Mouse (Mus musculus): ENCODE data around the gene Unc50. TPM values are rescaled to one million over a fixed set of nuclear protein-coding genes. Genes with fewer than 3 reads are reported as not detected.

Gene Unc50
- total and polyA plus RNA-seq, 3 experiments = 41.8 to 75.5 (median 58.5) TPM

- H3K36me3 ChIP-seq (replicated peaks in 1 of 2; ENCODE audit: control insufficient read depth in 1 of 2, insufficient read depth in 1 of 2, low read length in 1 of 2) = peaks cover 16 to 35% of the 10 kb centered on the region in 2 experiments
- no peak overlapping the region for H3K4me3 ChIP-seq (replicated peaks in 1 of 3; ENCODE audit: low read depth in 2 of 3, low read length in 2 of 3, poor library complexity in 1 of 3)
- no peak for DNase-seq (ENCODE audit: extremely low read depth)
- no peak for TF ChIP-seq SMC3 (IDR thresholded peaks at IDR 0.05; ENCODE audit: low read depth, low read length)
- TF ChIP-seq USF1 (IDR thresholded peaks at IDR 0.05; ENCODE audit: low read depth, low read length) = no peak
- TF ChIP-seq NELFE (IDR thresholded peaks at IDR 0.05; ENCODE audit: low read depth, low read length) = no peak
- TF ChIP-seq JUND (conservative IDR thresholded peaks at IDR 0.05; ENCODE audit: low read depth, low read length) = no peak
- no peak for TF ChIP-seq E2F4 (IDR thresholded peaks at IDR 0.05; ENCODE audit: insufficient replicate concordance, low read depth, low read length)
- no peak for TF ChIP-seq RAD21 (IDR thresholded peaks at IDR 0.05; ENCODE audit: low read depth, low read length)
- no peak for TF ChIP-seq HCFC1 (IDR thresholded peaks at IDR 0.05; ENCODE audit: low read depth, low read length)
- TF ChIP-seq ELF1 (IDR thresholded peaks at IDR 0.05; ENCODE audit: low read depth, low read length) = no peak
- no peak for TF ChIP-seq ZNF384 (IDR thresholded peaks at IDR 0.05; ENCODE audit: low read depth, low read length)
- no peak for TF ChIP-seq MYC (IDR thresholded peaks at IDR 0.05; ENCODE audit: low read depth, low read length)
- TF ChIP-seq KAT2A (IDR thresholded peaks at IDR 0.05; ENCODE audit: insufficient replicate concordance, low read length) = no peak
- TF ChIP-seq SIN3A (IDR thresholded peaks at IDR 0.05; ENCODE audit: low read length) = no peak
- no peak for TF ChIP-seq PAX5 (IDR thresholded peaks at IDR 0.05; ENCODE audit: low read length)
- no peak for TF ChIP-seq MAZ (IDR thresholded peaks at IDR 0.05; ENCODE audit: low read depth, low read length)
- TF ChIP-seq TCF12 (IDR thresholded peaks at IDR 0.05; ENCODE audit: low read depth, low read length) = no peak
- no peak for TF ChIP-seq JUN (IDR thresholded peaks at IDR 0.05; ENCODE audit: insufficient read depth, low read depth, low read length)
- no peak for TF ChIP-seq MXI1 (IDR thresholded peaks at IDR 0.05; ENCODE audit: low read depth, low read length)
- in situ Hi-C loops (cut with MboI; ENCODE audit: low pct_ligation_motif_present, low pct_unique_long_range_greater_than_20kb, low sequenced_read_pairs) (no loop called here), dilution Hi-C loops (cut with MboI; ENCODE audit: extremely low pct_ligation_motif_present, extremely low pct_unique_long_range_greater_than_20kb, low sequenced_read_pairs) (no loop called here)
- no peak overlapping the region for H3K27ac ChIP-seq (ENCODE audit: insufficient read depth, low read depth)
- H3K79me2 ChIP-seq (replicated peaks; ENCODE audit: control insufficient read depth, extremely low read depth, insufficient read depth, poor library complexity, severe bottlenecking) = peaks cover 17% of the 10 kb centered on the region
- peaks cover 5% of the 10 kb centered on the region for H3K9me3 ChIP-seq (replicated peaks; ENCODE audit: low read length)
- no peaks in the 10 kb centered on the region for H3K27me3 ChIP-seq (replicated peaks)
- no peak overlapping the region for H3K4me2 ChIP-seq (ENCODE audit: insufficient read depth, low read depth, poor library complexity, severe bottlenecking)
- H3K4me1 ChIP-seq (ENCODE audit: control insufficient read depth in 1 of 2, insufficient read depth in 2 of 2) = peaks cover 9 to 52% of the 10 kb centered on the region in 2 experiments
- no peak overlapping the region for H3K9ac ChIP-seq (ENCODE audit: insufficient read depth, low read depth)
These were observed 51.4 kb downstream of the Unc50 start for GRCm38 (mm10) chr1:37481331-37481730.

- Histone ChIP-seq H3K79me2 (replicated peaks; ENCODE audit: control insufficient read depth, extremely low read depth, insufficient read depth, poor library complexity, severe bottlenecking) (no peaks in the 10 kb centered on the region), H3K27me3 (replicated peaks) (no peaks in the 10 kb centered on the region), H3K4me3 (replicated peaks in 1 of 3; ENCODE audit: low read depth in 2 of 3, low read length in 2 of 3, poor library complexity in 1 of 3) (no peak overlapping the region), H3K36me3 (replicated peaks in 1 of 2; ENCODE audit: control insufficient read depth in 1 of 2, insufficient read depth in 1 of 2, low read length in 1 of 2) (peaks cover 18 to 56% of the 10 kb centered on the region in 2 experiments), H3K4me2 (ENCODE audit: insufficient read depth, low read depth, poor library complexity, severe bottlenecking) (no peak overlapping the region), H3K27ac (ENCODE audit: insufficient read depth, low read depth) (no peak overlapping the region), H3K4me1 (ENCODE audit: control insufficient read depth in 1 of 2, insufficient read depth in 2 of 2) (peaks cover 23 to 55% of the 10 kb centered on the region in 2 experiments), H3K9me3 (replicated peaks; ENCODE audit: low read length) (peaks cover 6% of the 10 kb centered on the region), H3K9ac (ENCODE audit: insufficient read depth, low read depth) (no peak overlapping the region)
- TF ChIP-seq EP300 (IDR thresholded peaks at IDR 0.05; ENCODE audit: low read length) = no peak
- no peak for DNase-seq (ENCODE audit: extremely low read depth)
- in situ Hi-C loops (cut with MboI; ENCODE audit: low pct_ligation_motif_present, low pct_unique_long_range_greater_than_20kb, low sequenced_read_pairs) = no loop called here
- dilution Hi-C loops (cut with MboI; ENCODE audit: extremely low pct_ligation_motif_present, extremely low pct_unique_long_range_greater_than_20kb, low sequenced_read_pairs) = no loop called here
These were observed 54.7 kb downstream of the Unc50 start for GRCm38 (mm10) chr1:37484612-37485011.

Measured in CH12.LX (cell line).